Mouse (Mus musculus) liver, embryonic 13.5 days (tissue): ENCODE measurements around the gene Tnfrsf8. TPM values are rescaled to one million over a fixed set of nuclear protein-coding genes. Genes with fewer than 3 reads are reported as not detected.

Experiments
- ATAC-seq: fragments of 200-750 bp; cut with Nextera tagmentation; 2 replicates; pipeline ENCODE4 v1.8.0; 2017; ENCODE audit warnings: low read depth, mild to moderate bottlenecking, moderate number of reproducible peaks, moderate library complexity
- DNase-seq: peaks from one replicate; pipeline ENCODE4 v3.0.0; 2022
- H3K27ac ChIP-seq: fragments of 300-500 bp; sonication (generic); 2 replicates; pipeline ENCODE4 v1.5.1; 2015; ENCODE audit warnings: moderate library complexity, mild to moderate bottlenecking, inconsistent platforms
- H3K27me3 ChIP-seq: fragments of 300-500 bp; sonication (generic); 2 replicates; pipeline ENCODE4 v1.6.1; 2015; ENCODE audit warnings: mild to moderate bottlenecking, inconsistent platforms
- H3K36me3 ChIP-seq: fragments of 300-500 bp; sonication (generic); 2 replicates; pipeline ENCODE4 v1.6.1; 2015; ENCODE audit warnings: mild to moderate bottlenecking, inconsistent platforms
- H3K4me1 ChIP-seq: fragments of 300-500 bp; sonication (generic); replicated peaks from 2 replicates; pipeline ENCODE4 v1.6.1; 2015; ENCODE audit warnings: inconsistent platforms
- H3K4me2 ChIP-seq: fragments of 300-500 bp; sonication (generic); 2 replicates; pipeline ENCODE4 v1.6.1; 2015; ENCODE audit warnings: inconsistent platforms, mild to moderate bottlenecking, moderate library complexity
- H3K4me3 ChIP-seq: fragments of 300-500 bp; sonication (generic); replicated peaks from 2 replicates; pipeline ENCODE4 v1.5.1; 2015; ENCODE audit warnings: mild to moderate bottlenecking, inconsistent platforms
- H3K9ac ChIP-seq: fragments of 300-500 bp; sonication (generic); 2 replicates; pipeline ENCODE4 v1.6.1; 2015; ENCODE audit warnings: mild to moderate bottlenecking, inconsistent platforms
- H3K9me3 ChIP-seq: fragments of 300-500 bp; sonication (generic); replicated peaks from 2 replicates; pipeline ENCODE4 v1.6.1; 2016; ENCODE audit warnings: inconsistent platforms
- WGBS: fragments of 180-500 bp; shearing (Covaris S2); methylation state at CpG from one replicate; pipeline ENCODE4 v1.1.7; 2015; ENCODE audit not compliant: insufficient replicate concordance; 5-methylcytosine and 5-hydroxymethylcytosine counted together
- polyA plus RNA-seq: library from polyadenylated mRNA; unstranded; fragments of >200 nt; fragmentation: Nextera tagmentation; extraction: Ambion mirVana; gene quantifications from 2 replicates; pipeline ENCODE4 v1.2.1, GENCODE M21; 2015

Tnfrsf8 gene
- polyA plus RNA-seq, 1 experiment from 2014 or later: not detected

- Histone ChIP-seq H3K27me3 (no peaks in the 10 kb centered on the region), H3K36me3 (no peaks in the 10 kb centered on the region), H3K9ac (no peak overlapping the region), H3K4me2 (no peak overlapping the region), H3K9me3 (no peaks in the 10 kb centered on the region), H3K27ac (no peak overlapping the region), H3K4me1 (no peaks in the 10 kb centered on the region), H3K4me3 (no peak overlapping the region)
- DNase-seq (no peak), ATAC-seq (no peak)
- 14% methylated on average over 2 of the region's 2 CpGs for WGBS
Measured at GRCm38 (mm10) chr4:145264761-145265160, 50.2 kb downstream of the Tnfrsf8 start.

GRCm38 (mm10) chr4:145263583-145263982 lies 51.4 kb downstream of the Tnfrsf8 start:
- Histone ChIP-seq H3K4me3 (no peak overlapping the region), H3K4me1 (no peaks in the 10 kb centered on the region), H3K9ac (no peak overlapping the region), H3K9me3 (no peaks in the 10 kb centered on the region), H3K36me3 (no peaks in the 10 kb centered on the region), H3K27ac (no peak overlapping the region), H3K4me2 (no peak overlapping the region), H3K27me3 (no peaks in the 10 kb centered on the region)
- 80% methylated on average over 1 of the region's 1 CpGs for WGBS
- no peak for ATAC-seq
- no peak for DNase-seq

GRCm38 (mm10) chr4:145260802-145261201 lies 54.2 kb downstream of the Tnfrsf8 start:
- H3K9ac ChIP-seq: no peak overlapping the region
- H3K27me3 ChIP-seq: no peaks in the 10 kb centered on the region
- H3K4me2 ChIP-seq: no peak overlapping the region
- WGBS: 66% methylated on average over 5 of the region's 5 CpGs
- no peak overlapping the region for H3K27ac ChIP-seq
- no peak overlapping the region for H3K4me3 ChIP-seq
- H3K36me3 ChIP-seq: no peaks in the 10 kb centered on the region
- H3K9me3 ChIP-seq: no peaks in the 10 kb centered on the region
- DNase-seq (no peak), ATAC-seq (no peak)
- H3K4me1 ChIP-seq: no peaks in the 10 kb centered on the region

GRCm38 (mm10) chr4:145257751-145258434 lies 57.1 kb downstream of the Tnfrsf8 start:
- 60% methylated on average over 5 of the region's 5 CpGs for WGBS
- no peak overlapping the region for H3K4me3 ChIP-seq

GRCm38 (mm10) chr4:145256144-145256543 lies 58.8 kb downstream of the Tnfrsf8 start:
- no peak overlapping the region for H3K4me3 ChIP-seq
- no peak overlapping the region for H3K4me2 ChIP-seq
- no peak overlapping the region for H3K9ac ChIP-seq
- DNase-seq (no peak), ATAC-seq (no peak)
- no peak overlapping the region for H3K27ac ChIP-seq
- no peaks in the 10 kb centered on the region for H3K36me3 ChIP-seq
- no peaks in the 10 kb centered on the region for H3K9me3 ChIP-seq
- no peaks in the 10 kb centered on the region for H3K27me3 ChIP-seq
- H3K4me1 ChIP-seq: peaks cover 3% of the 10 kb centered on the region; the same call in 1 of the 2 replicates
- 68% methylated on average over 5 of the region's 5 CpGs for WGBS

More at GRCm38 (mm10) chr4:145257751-145258434, 57.1 kb downstream of the Tnfrsf8 start:
- H3K27ac ChIP-seq: no peak overlapping the region
- DNase-seq (no peak), ATAC-seq (peak; percentile 32; the same call in 1 of the 2 replicates)
- no peaks in the 10 kb centered on the region for H3K36me3 ChIP-seq
- peaks cover 3% of the 10 kb centered on the region; the same call in 1 of the 2 replicates for H3K4me1 ChIP-seq
- no peak overlapping the region for H3K9ac ChIP-seq
- H3K27me3 ChIP-seq: no peaks in the 10 kb centered on the region
- H3K9me3 ChIP-seq: no peaks in the 10 kb centered on the region
- H3K4me2 ChIP-seq: no peak overlapping the region

- DNase-seq (no peak), ATAC-seq (no peak)
- H3K9me3 ChIP-seq: no peaks in the 10 kb centered on the region
- H3K27me3 ChIP-seq: no peaks in the 10 kb centered on the region
- H3K36me3 ChIP-seq: no peaks in the 10 kb centered on the region
- no peak overlapping the region for H3K27ac ChIP-seq
- H3K9ac ChIP-seq: no peak overlapping the region
- peaks cover 3% of the 10 kb centered on the region; the same call in 1 of the 2 replicates for H3K4me1 ChIP-seq
- H3K4me2 ChIP-seq: 0 out of 2 replicates have a peak overlapping the region, but pooled peaks have one; percentile 17
- H3K4me3 ChIP-seq: no peak overlapping the region
- WGBS: 22% methylated on average over 13 of the region's 13 CpGs
Measured at GRCm38 (mm10) chr4:145254418-145254817, 60.5 kb downstream of the Tnfrsf8 start.

GRCm38 (mm10) chr4:145252611-145253010 lies 62.4 kb downstream of the Tnfrsf8 start:
- peaks cover 3% of the 10 kb centered on the region; the same call in 1 of the 2 replicates for H3K4me1 ChIP-seq
- WGBS: 71% methylated on average over 8 of the region's 8 CpGs
- H3K4me3 ChIP-seq: no peak overlapping the region
- peaks cover 2% of the 10 kb centered on the region; the same call in 1 of the 2 replicates for H3K27me3 ChIP-seq
- ATAC-seq (no peak), DNase-seq (no peak)
- H3K9me3 ChIP-seq: no peaks in the 10 kb centered on the region
- H3K36me3 ChIP-seq: no peaks in the 10 kb centered on the region
- no peak overlapping the region for H3K9ac ChIP-seq
- no peak overlapping the region for H3K4me2 ChIP-seq
- H3K27ac ChIP-seq: no peak overlapping the region

- 83% methylated on average over 4 of the region's 4 CpGs for WGBS
- peaks cover 7% of the 10 kb centered on the region for H3K4me1 ChIP-seq
- H3K9ac ChIP-seq: no peak overlapping the region
- H3K27ac ChIP-seq: no peak overlapping the region
- H3K4me2 ChIP-seq: no peak overlapping the region
- no peaks in the 10 kb centered on the region for H3K36me3 ChIP-seq
- H3K27me3 ChIP-seq: peaks cover 8% of the 10 kb centered on the region
- no peak overlapping the region for H3K4me3 ChIP-seq
- no peak for DNase-seq
- ATAC-seq: no peak
- no peaks in the 10 kb centered on the region for H3K9me3 ChIP-seq
Measured at GRCm38 (mm10) chr4:145251546-145251945, 63.4 kb downstream of the Tnfrsf8 start.

GRCm38 (mm10) chr4:145250002-145250401 lies 65.0 kb downstream of the Tnfrsf8 start:
- Histone ChIP-seq H3K4me2 (no peak overlapping the region), H3K9ac (no peak overlapping the region), H3K36me3 (no peaks in the 10 kb centered on the region), H3K9me3 (no peaks in the 10 kb centered on the region), H3K27ac (no peak overlapping the region), H3K27me3 (peaks cover 19% of the 10 kb centered on the region), H3K4me1 (peaks cover 19% of the 10 kb centered on the region), H3K4me3 (no peak overlapping the region)
- WGBS: 43% methylated on average over 4 of the region's 4 CpGs
- DNase-seq: no peak
- no peak for ATAC-seq

GRCm38 (mm10) chr4:145247556-145247955 lies 67.4 kb downstream of the Tnfrsf8 start:
- Histone ChIP-seq H3K9ac (no peak overlapping the region), H3K4me3 (no peak overlapping the region), H3K36me3 (no peaks in the 10 kb centered on the region), H3K27me3 (peaks cover 19% of the 10 kb centered on the region), H3K4me2 (no peak overlapping the region), H3K27ac (no peak overlapping the region), H3K9me3 (no peaks in the 10 kb centered on the region), H3K4me1 (peaks cover 22% of the 10 kb centered on the region; the same call in 1 of the 2 replicates)
- no peak for DNase-seq
- WGBS: 43% methylated on average over 2 of the region's 2 CpGs
- no peak for ATAC-seq

- under 1% methylated on average over 47 of the region's 47 CpGs for WGBS
- DNase-seq (no peak), ATAC-seq (peak; percentile 83)
- Histone ChIP-seq H3K27me3 (peaks cover 19% of the 10 kb centered on the region), H3K36me3 (no peaks in the 10 kb centered on the region), H3K9ac (peak within 1 kb of the TSS; percentile 66), H3K4me2 (peak within 1 kb of the TSS; percentile 77), H3K27ac (no peak within 1 kb of the TSS; the same call in 1 of the 2 replicates), H3K4me1 (peaks cover 22% of the 10 kb centered on the region; the same call in 1 of the 2 replicates), H3K4me3 (peak within 1 kb of the TSS; percentile 62), H3K9me3 (no peaks in the 10 kb centered on the region)
Measured at GRCm38 (mm10) chr4:145246173-145247011, 68.6 kb downstream of the Tnfrsf8 start, which contains the start of gene Tnfrsf1b. Gene Tnfrsf1b (minus strand): TSS chr4:145246870.
